Mouse (Mus musculus) liver, postnatal 0 days (tissue): Measurements from ENCODE around the gene Dtnbp1. TPM values are rescaled to one million over a fixed set of nuclear protein-coding genes. Genes with fewer than 3 reads are reported as not detected.

ENCODE experiments used
- ATAC-seq: fragments of 200-750 bp; cut with Nextera tagmentation; 2 replicates; pipeline ENCODE4 v1.8.0; 2017; ENCODE audit warnings: mild to moderate bottlenecking, moderate library complexity
- DNase-seq: peaks from one replicate; pipeline ENCODE4 v3.0.0-alpha.2; 2016
- H3K27ac ChIP-seq: fragments of 300-500 bp; sonication (generic); 2 replicates; pipeline ENCODE4 v1.5.1; 2014; ENCODE audit warnings: antibody characterized with exemption, moderate library complexity, mild to moderate bottlenecking, low read depth
- H3K27me3 ChIP-seq: fragments of 300-500 bp; sonication (generic); 2 replicates; pipeline ENCODE4 v1.6.1; 2014; ENCODE audit warnings: low read length, control low read depth, mixed read lengths; ENCODE audit not compliant: insufficient read depth
- H3K36me3 ChIP-seq: fragments of 300-500 bp; sonication (generic); replicated peaks from 2 replicates; pipeline ENCODE4 v1.6.1; 2014; ENCODE audit warnings: mild to moderate bottlenecking, control low read depth, low read length, moderate library complexity, mixed read lengths; ENCODE audit not compliant: insufficient read depth
- H3K4me1 ChIP-seq: fragments of 300-500 bp; sonication (generic); 2 replicates; pipeline ENCODE4 v1.6.1; 2014; ENCODE audit warnings: antibody characterized with exemption, mild to moderate bottlenecking, control low read depth; ENCODE audit not compliant: insufficient read depth
- H3K4me2 ChIP-seq: fragments of 300-500 bp; sonication (generic); 2 replicates; pipeline ENCODE4 v1.6.1; 2014; ENCODE audit warnings: low read depth, mild to moderate bottlenecking, low read length, moderate library complexity, mixed read lengths
- H3K4me3 ChIP-seq: fragments of 300-500 bp; sonication (generic); 2 replicates; pipeline ENCODE4 v1.5.1; 2014; ENCODE audit warnings: low read depth, low read length
- H3K9ac ChIP-seq: fragments of 300-500 bp; sonication (generic); replicated peaks from 2 replicates; pipeline ENCODE4 v1.6.1; 2014; ENCODE audit warnings: mild to moderate bottlenecking, moderate library complexity
- H3K9me3 ChIP-seq: fragments of 300-500 bp; sonication (generic); 2 replicates; pipeline ENCODE4 v1.6.1; 2016; ENCODE audit warnings: mild to moderate bottlenecking, control low read depth, low read length, mixed read lengths
- CTCF ChIP-seq: sonication (generic); IDR thresholded peaks from 2 replicates; pipeline ENCODE4 v1.5.1; 2016; ENCODE audit warnings: antibody characterized with exemption, low read depth
- EP300 ChIP-seq: IDR thresholded peaks from 2 replicates; pipeline ENCODE4 v1.6.1; 2016; ENCODE audit warnings: antibody characterized with exemption, low read depth, mild to moderate bottlenecking
- WGBS: fragments of 180-500 bp; shearing (Covaris S2); extraction: QIAGEN DNeasy Blood & Tissue Kit; methylation state at CpG from one replicate; pipeline ENCODE4 v1.1.7; 2014; ENCODE audit not compliant: insufficient replicate concordance; 5-methylcytosine and 5-hydroxymethylcytosine counted together
- polyA plus RNA-seq: library from polyadenylated mRNA; unstranded; fragments of >200 nt; fragmentation: Nextera tagmentation; extraction: Ambion mirVana; gene quantifications from 2 replicates; pipeline ENCODE4 v1.2.1, GENCODE M21; 2015

Gene Dtnbp1
- polyA plus RNA-seq, 1 experiment from 2014 or later, result 34.2 TPM

GRCm38 (mm10) chr13:45034759-45035158 lies 32.8 kb upstream of the Dtnbp1 start:
- no peak overlapping the region for H3K9ac ChIP-seq
- WGBS, result 72% methylated on average over 7 of the region's 7 CpGs
- H3K4me1 ChIP-seq, result no peaks in the 10 kb centered on the region; the same call in 1 of the 2 replicates
- H3K36me3 ChIP-seq, result no peaks in the 10 kb centered on the region
- no peak overlapping the region for H3K27ac ChIP-seq
- ATAC-seq (no peak), DNase-seq (no peak)
- H3K27me3 ChIP-seq, result peaks cover 16% of the 10 kb centered on the region; the same call in 1 of the 2 replicates
- no peak overlapping the region for H3K4me2 ChIP-seq
- H3K4me3 ChIP-seq, result no peak overlapping the region
- no peaks in the 10 kb centered on the region for H3K9me3 ChIP-seq
- TF ChIP-seq CTCF (no peak), EP300 (no peak)

- WGBS, result 82% methylated on average over 10 of the region's 10 CpGs
These were observed 31.4 kb upstream of the Dtnbp1 start for GRCm38 (mm10) chr13:45033360-45033759.

GRCm38 (mm10) chr13:45032484-45032883 lies 30.5 kb upstream of the Dtnbp1 start:
- Histone ChIP-seq H3K4me2 (no peak overlapping the region), H3K4me1 (no peaks in the 10 kb centered on the region; the same call in 1 of the 2 replicates), H3K9ac (no peak overlapping the region), H3K9me3 (no peaks in the 10 kb centered on the region), H3K36me3 (no peaks in the 10 kb centered on the region), H3K27me3 (peaks cover 16% of the 10 kb centered on the region; the same call in 1 of the 2 replicates), H3K27ac (no peak overlapping the region), H3K4me3 (no peak overlapping the region)
- no peak for ATAC-seq
- no peak for TF ChIP-seq CTCF
- no peak for TF ChIP-seq EP300
- no peak for DNase-seq
- 51% methylated on average over 4 of the region's 4 CpGs for WGBS

More at GRCm38 (mm10) chr13:45033360-45033759, 31.4 kb upstream of the Dtnbp1 start:
- Histone ChIP-seq H3K4me1 (no peaks in the 10 kb centered on the region; the same call in 1 of the 2 replicates), H3K27ac (no peak overlapping the region), H3K4me2 (no peak overlapping the region), H3K9me3 (no peaks in the 10 kb centered on the region), H3K9ac (no peak overlapping the region), H3K4me3 (no peak overlapping the region), H3K36me3 (no peaks in the 10 kb centered on the region), H3K27me3 (peaks cover 16% of the 10 kb centered on the region; the same call in 1 of the 2 replicates)
- TF ChIP-seq CTCF (no peak), EP300 (no peak)
- DNase-seq (no peak), ATAC-seq (no peak)

- H3K9me3 ChIP-seq, result no peaks in the 10 kb centered on the region
- H3K4me1 ChIP-seq, result no peaks in the 10 kb centered on the region; the same call in 1 of the 2 replicates
- no peak overlapping the region; the same call in 1 of the 2 replicates for H3K27ac ChIP-seq
- no peak overlapping the region for H3K4me3 ChIP-seq
- H3K27me3 ChIP-seq, result peaks cover 16% of the 10 kb centered on the region; the same call in 1 of the 2 replicates
- H3K9ac ChIP-seq, result no peak overlapping the region
- WGBS, result 25% methylated on average over 7 of the region's 7 CpGs
- ATAC-seq (peak; percentile 43; the same call in 1 of the 2 replicates), DNase-seq (no peak)
- H3K4me2 ChIP-seq, result no peak overlapping the region
- no peaks in the 10 kb centered on the region for H3K36me3 ChIP-seq
- TF ChIP-seq EP300 (peak; percentile 44; the same call in 1 of the 2 replicates), CTCF (no peak)
These were observed 29.8 kb upstream of the Dtnbp1 start for GRCm38 (mm10) chr13:45031748-45032147.

GRCm38 (mm10) chr13:45031314-45031713 lies 29.4 kb upstream of the Dtnbp1 start:
- Histone ChIP-seq H3K27me3 (peaks cover 15% of the 10 kb centered on the region; the same call in 1 of the 2 replicates), H3K27ac (peak overlapping the region; percentile 57), H3K9me3 (no peaks in the 10 kb centered on the region), H3K4me3 (no peak overlapping the region), H3K4me1 (no peaks in the 10 kb centered on the region; the same call in 1 of the 2 replicates), H3K4me2 (0 out of 2 replicates have a peak overlapping the region, but pooled peaks have one; percentile 22), H3K9ac (no peak overlapping the region), H3K36me3 (no peaks in the 10 kb centered on the region)
- WGBS, result 44% methylated on average over 10 of the region's 10 CpGs
- TF ChIP-seq EP300 (no peak), CTCF (no peak)
- ATAC-seq, result peak; percentile 33; the same call in 1 of the 2 replicates
- no peak for DNase-seq

GRCm38 (mm10) chr13:45030830-45031229 lies 28.9 kb upstream of the Dtnbp1 start:
- 0 out of 2 replicates have a peak overlapping the region, but pooled peaks have one; percentile 22 for H3K4me2 ChIP-seq
- no peaks in the 10 kb centered on the region for H3K36me3 ChIP-seq
- no peak overlapping the region for H3K9ac ChIP-seq
- DNase-seq, result peak; percentile 87
- ATAC-seq, result peak; percentile 69
- H3K9me3 ChIP-seq, result no peaks in the 10 kb centered on the region
- TF ChIP-seq CTCF, result peak; percentile 100
- no peak for TF ChIP-seq EP300
- 7% methylated on average over 12 of the region's 12 CpGs for WGBS
- peak overlapping the region; percentile 57 for H3K27ac ChIP-seq
- no peak overlapping the region for H3K4me3 ChIP-seq
- peaks cover 13% of the 10 kb centered on the region; the same call in 1 of the 2 replicates for H3K27me3 ChIP-seq
- no peaks in the 10 kb centered on the region; the same call in 1 of the 2 replicates for H3K4me1 ChIP-seq
